Mouse (Mus musculus): ENCODE data around the gene Anks1b. TPM values are rescaled to one million over a fixed set of nuclear protein-coding genes. Genes with fewer than 3 reads are reported as not detected.

Anks1b gene
- total and polyA plus RNA-seq, 2 experiments from 2014 or later: 105 to 342 TPM

DNA sequence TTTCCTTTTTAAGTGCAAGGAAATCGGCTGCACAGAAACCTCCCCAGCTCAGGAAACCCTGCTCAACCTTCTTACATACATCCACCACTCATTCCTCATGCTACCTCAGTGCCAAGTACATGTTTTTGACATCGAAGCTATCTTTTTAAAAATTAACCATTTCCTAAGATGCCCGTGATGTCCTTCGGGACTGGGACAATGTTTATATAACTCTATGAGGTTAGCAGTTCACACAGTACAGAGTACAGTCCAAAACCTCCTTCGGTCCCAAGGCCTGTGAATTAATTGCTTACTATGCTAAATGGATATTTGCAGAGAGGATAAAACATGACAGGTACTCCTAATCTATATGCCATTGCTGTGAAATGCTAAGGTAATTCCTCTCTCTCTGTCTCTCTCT lies 558.2 kb downstream of the Anks1b start:
- Histone ChIP-seq H3K9me3 (ENCODE audit: low read length) (no peaks in the 10 kb centered on the region), H3K27me3 (ENCODE audit: insufficient read depth, low read length) (no peaks in the 10 kb centered on the region), H3K4me2 (ENCODE audit: low read depth, low read length, poor library complexity, severe bottlenecking) (no peak overlapping the region), H3K27ac (ENCODE audit: low read depth, low read length) (no peak overlapping the region), H3K4me1 (ENCODE audit: insufficient read depth, low read length) (peaks cover 3% of the 10 kb centered on the region; the same call in 1 of the 2 replicates), H3K4me3 (ENCODE audit: low read depth, low read length) (no peak overlapping the region), H3K9ac (replicated peaks; ENCODE audit: low read length, poor library complexity, severe bottlenecking) (no peak overlapping the region), H3K36me3 (ENCODE audit: insufficient read depth, low read length) (no peaks in the 10 kb centered on the region)
- DNase-seq (ENCODE audit: low spot score) (no peak), ATAC-seq (ENCODE audit: low FRiP score) (no peak)
- no peak for TF ChIP-seq CTCF (IDR thresholded peaks at IDR 0.05)
- WGBS: 74% methylated on average over 5 of the region's 5 CpGs

DNA sequence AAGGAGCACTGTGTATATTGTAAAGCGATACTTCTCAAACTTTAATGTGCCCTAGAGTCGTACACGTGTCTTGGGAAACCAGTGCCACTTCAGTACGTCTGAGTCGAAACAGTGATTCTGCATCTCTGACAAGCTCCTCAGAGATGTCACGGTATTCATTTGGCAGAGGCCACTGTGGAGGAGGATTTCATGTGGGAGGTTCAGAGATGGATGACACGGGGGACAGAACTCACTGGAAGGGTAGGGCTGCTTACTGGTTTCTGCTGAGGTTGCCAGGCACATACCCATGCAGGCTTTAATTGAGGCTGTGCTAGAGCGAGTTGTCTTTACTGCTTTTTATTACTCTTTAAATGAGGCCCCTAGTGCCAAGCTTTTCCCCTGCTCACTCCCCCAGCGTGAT lies 558.7 kb downstream of the Anks1b start:
- Histone ChIP-seq H3K27ac (ENCODE audit: low read depth, low read length) (no peak overlapping the region), H3K4me1 (ENCODE audit: insufficient read depth, low read length) (peaks cover 3% of the 10 kb centered on the region; the same call in 1 of the 2 replicates), H3K4me2 (ENCODE audit: low read depth, low read length, poor library complexity, severe bottlenecking) (peak overlapping the region; percentile 30; the same call in 1 of the 2 replicates), H3K36me3 (ENCODE audit: insufficient read depth, low read length) (no peaks in the 10 kb centered on the region), H3K4me3 (ENCODE audit: low read depth, low read length) (no peak overlapping the region), H3K27me3 (ENCODE audit: insufficient read depth, low read length) (no peaks in the 10 kb centered on the region), H3K9ac (replicated peaks; ENCODE audit: low read length, poor library complexity, severe bottlenecking) (0 out of 2 replicates have a peak overlapping the region, but pooled peaks have one; percentile 13), H3K9me3 (ENCODE audit: low read length) (no peaks in the 10 kb centered on the region)
- no peak for TF ChIP-seq CTCF (IDR thresholded peaks at IDR 0.05)
- ATAC-seq (ENCODE audit: low FRiP score): no peak
- 56% methylated on average over 9 of the region's 9 CpGs for WGBS
- peak; percentile 13 for DNase-seq (ENCODE audit: low spot score)

- whole genome bisulfite sequencing: 52% methylated on average over 12 of the region's 12 CpGs
- Histone ChIP-seq H3K4me3 (ENCODE audit: low read depth, low read length) (0 out of 2 replicates have a peak overlapping the region, but pooled peaks have one; percentile 1), H3K9me3 (ENCODE audit: low read length) (no peaks in the 10 kb centered on the region), H3K4me2 (ENCODE audit: low read depth, low read length, poor library complexity, severe bottlenecking) (peak overlapping the region; percentile 30), H3K27me3 (ENCODE audit: insufficient read depth, low read length) (no peaks in the 10 kb centered on the region), H3K4me1 (ENCODE audit: insufficient read depth, low read length) (peaks cover 3% of the 10 kb centered on the region; the same call in 1 of the 2 replicates), H3K9ac (replicated peaks; ENCODE audit: low read length, poor library complexity, severe bottlenecking) (peak overlapping the region; percentile 13; the same call in 1 of the 2 replicates), H3K27ac (ENCODE audit: low read depth, low read length) (no peak overlapping the region), H3K36me3 (ENCODE audit: insufficient read depth, low read length) (no peaks in the 10 kb centered on the region)
- no peak for TF ChIP-seq CTCF (IDR thresholded peaks at IDR 0.05)
- DNase-seq (ENCODE audit: low spot score) (no peak), ATAC-seq (ENCODE audit: low FRiP score) (no peak)
These were observed 559.2 kb downstream of the Anks1b start for GRCm38 (mm10) chr10:90432479-90432878.

- no peak for TF ChIP-seq CTCF (IDR thresholded peaks at IDR 0.05)
- Histone ChIP-seq H3K4me2 (ENCODE audit: low read depth, low read length, poor library complexity, severe bottlenecking) (no peak overlapping the region), H3K36me3 (ENCODE audit: insufficient read depth, low read length) (no peaks in the 10 kb centered on the region), H3K4me1 (ENCODE audit: insufficient read depth, low read length) (no peaks in the 10 kb centered on the region), H3K9me3 (ENCODE audit: low read length) (no peaks in the 10 kb centered on the region), H3K27ac (ENCODE audit: low read depth, low read length) (no peak overlapping the region), H3K9ac (replicated peaks; ENCODE audit: low read length, poor library complexity, severe bottlenecking) (no peak overlapping the region), H3K27me3 (ENCODE audit: insufficient read depth, low read length) (no peaks in the 10 kb centered on the region), H3K4me3 (ENCODE audit: low read depth, low read length) (no peak overlapping the region)
- DNase-seq (ENCODE audit: low spot score): no peak
- no peak for ATAC-seq (ENCODE audit: low FRiP score)
- WGBS: 88% methylated on average over 4 of the region's 4 CpGs
These were observed 567.7 kb downstream of the Anks1b start for GRCm38 (mm10) chr10:90441036-90441435.

GRCm38 (mm10) chr10:90441656-90442055 lies 568.3 kb downstream of the Anks1b start:
- Histone ChIP-seq H3K9ac (replicated peaks; ENCODE audit: low read length, poor library complexity, severe bottlenecking) (no peak overlapping the region), H3K36me3 (ENCODE audit: insufficient read depth, low read length) (no peaks in the 10 kb centered on the region), H3K4me3 (ENCODE audit: low read depth, low read length) (no peak overlapping the region), H3K4me2 (ENCODE audit: low read depth, low read length, poor library complexity, severe bottlenecking) (no peak overlapping the region), H3K9me3 (ENCODE audit: low read length) (no peaks in the 10 kb centered on the region), H3K4me1 (ENCODE audit: insufficient read depth, low read length) (no peaks in the 10 kb centered on the region), H3K27ac (ENCODE audit: low read depth, low read length) (no peak overlapping the region), H3K27me3 (ENCODE audit: insufficient read depth, low read length) (no peaks in the 10 kb centered on the region)
- no peak for ATAC-seq (ENCODE audit: low FRiP score)
- TF ChIP-seq CTCF (IDR thresholded peaks at IDR 0.05): no peak
- DNase-seq (ENCODE audit: low spot score): peak; percentile 15
- 17% methylated on average over 1 of the region's 1 CpGs for WGBS

- H3K27ac ChIP-seq (ENCODE audit: low read depth, low read length): no peak overlapping the region
- H3K4me1 ChIP-seq (ENCODE audit: insufficient read depth, low read length): no peaks in the 10 kb centered on the region
- no peak overlapping the region for H3K4me3 ChIP-seq (ENCODE audit: low read depth, low read length)
- no peak overlapping the region for H3K9ac ChIP-seq (replicated peaks; ENCODE audit: low read length, poor library complexity, severe bottlenecking)
- TF ChIP-seq CTCF (IDR thresholded peaks at IDR 0.05): no peak
- H3K27me3 ChIP-seq (ENCODE audit: insufficient read depth, low read length): no peaks in the 10 kb centered on the region
- H3K4me2 ChIP-seq (ENCODE audit: low read depth, low read length, poor library complexity, severe bottlenecking): no peak overlapping the region
- no peaks in the 10 kb centered on the region for H3K36me3 ChIP-seq (ENCODE audit: insufficient read depth, low read length)
- 63% methylated on average over 2 of the region's 2 CpGs for WGBS
- DNase-seq (ENCODE audit: low spot score): no peak
- no peak for ATAC-seq (ENCODE audit: low FRiP score)
- H3K9me3 ChIP-seq (ENCODE audit: low read length): no peaks in the 10 kb centered on the region
These were observed 591.6 kb downstream of the Anks1b start for GRCm38 (mm10) chr10:90464906-90465305.

Data from midbrain, postnatal 0 days (tissue).